Mouse (Mus musculus) heart, postnatal 0 days (tissue): ENCODE measurements around the gene Lrrc55.

Experiments used
- CTCF ChIP-seq: IDR thresholded peaks from 2 replicates; pipeline ENCODE4 v1.5.1; 2016; ENCODE audit warnings: antibody characterized with exemption, control low read depth, low read depth
- EP300 ChIP-seq: IDR thresholded peaks from 2 replicates; pipeline ENCODE4 v1.6.1; 2016; ENCODE audit warnings: antibody characterized with exemption, low read depth

- TF ChIP-seq CTCF (peak; percentile 82), EP300 (no peak)
Measured at GRCm38 (mm10) chr2:85123187-85123868, 73.7 kb downstream of the Lrrc55 start.
